Mouse (Mus musculus): ENCODE measurements around the gene Mrc1.

DNA sequence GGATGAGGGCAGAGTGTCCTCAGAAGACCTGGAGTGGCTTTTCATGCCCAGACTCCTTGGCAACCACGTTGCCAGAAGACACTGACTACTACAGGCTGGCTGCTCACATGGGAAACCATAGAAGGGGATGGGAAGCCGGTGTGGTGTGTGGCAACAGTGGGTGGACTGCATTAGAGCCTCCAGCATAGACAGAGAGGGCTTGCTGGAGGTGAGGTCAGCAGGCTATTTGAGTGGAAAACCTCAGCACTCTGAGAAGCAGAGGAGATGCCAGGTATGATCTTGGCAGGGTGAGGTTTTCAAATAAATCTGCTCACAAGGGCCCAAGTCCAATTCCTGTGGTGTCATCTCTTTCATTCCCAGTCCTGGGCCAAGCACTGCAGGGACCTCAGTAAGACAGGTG, 29.6 kb upstream of the Mrc1 start:
- TF ChIP-seq CTCF (IDR thresholded peaks at IDR 0.05; ENCODE audit: control insufficient read depth, insufficient read depth, insufficient read length), result no peak
- no peak for TF ChIP-seq USF1 (IDR thresholded peaks at IDR 0.05; ENCODE audit: low read depth)
- TF ChIP-seq MAX (IDR thresholded peaks at IDR 0.05), result no peak
- no peak for TF ChIP-seq MYOG (IDR thresholded peaks at IDR 0.05; ENCODE audit: control insufficient read depth, extremely low read depth, insufficient read length)
- TF ChIP-seq MYOD1 (IDR thresholded peaks at IDR 0.05; ENCODE audit: control insufficient read depth, insufficient read length, low read depth), result no peak
- no peak for TF ChIP-seq FOSL1 (IDR thresholded peaks at IDR 0.05; ENCODE audit: insufficient read depth, low read length, poor library complexity, severe bottlenecking)
